Mouse (Mus musculus) right cerebral cortex, adult 18-20 months (tissue): ENCODE measurements at regions not wholly inside any gene's neighbourhood (a gene's known extent, or its start where the extent isn't known, plus 50 kb on each side); places are given as distances from the start of the nearest gene placed in this dataset.
A peak's percentile ranks its signal among the peaks of the same experiment; 100 is the strongest.

ENCODE experiments used
- DNase-seq: peaks from one replicate; pipeline ENCODE4 v3.0.0; 2022; ENCODE audit warnings: mixed read lengths

DNA sequence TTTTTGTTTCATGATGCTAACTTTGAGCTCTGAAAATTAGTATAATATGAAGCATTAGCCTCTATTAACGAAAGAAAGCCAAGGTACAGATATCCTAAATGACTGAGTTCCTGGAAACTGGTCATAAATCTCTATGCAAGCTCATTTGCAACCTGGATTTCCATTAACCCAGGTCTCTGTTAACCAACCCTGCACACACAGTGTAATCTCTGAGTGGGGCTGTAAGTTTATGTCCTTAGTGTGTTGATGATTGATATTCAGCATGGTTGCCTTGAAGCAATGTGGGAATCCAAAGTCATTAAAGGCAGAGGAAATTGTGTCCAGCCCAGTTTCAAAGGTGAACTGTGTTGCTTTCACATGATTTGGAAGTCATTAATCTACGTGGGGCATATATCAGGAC, 225.9 kb upstream of the Lcorl start:
- no peak for DNase-seq

DNA sequence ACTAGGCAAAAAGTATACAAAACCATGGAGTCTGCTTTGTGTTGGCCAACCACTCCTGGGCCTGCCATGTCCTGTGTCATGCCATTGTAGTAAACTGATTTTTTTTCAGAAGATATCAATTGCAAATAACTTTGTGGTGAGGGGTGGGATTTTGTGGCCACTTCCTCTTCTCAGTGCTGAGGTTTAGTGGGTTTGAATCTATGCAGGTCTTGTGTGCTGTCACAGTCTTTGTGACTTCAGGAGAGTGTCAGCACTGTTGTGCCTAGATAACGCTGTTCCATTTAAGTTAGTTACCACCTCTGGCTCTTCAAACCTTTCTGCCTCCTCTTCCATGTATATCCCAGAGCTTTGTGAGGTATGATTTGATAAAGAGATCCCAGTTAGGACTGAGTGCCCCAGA, 216.3 kb upstream of the Lcorl start:
- DNase-seq = no peak

DNA sequence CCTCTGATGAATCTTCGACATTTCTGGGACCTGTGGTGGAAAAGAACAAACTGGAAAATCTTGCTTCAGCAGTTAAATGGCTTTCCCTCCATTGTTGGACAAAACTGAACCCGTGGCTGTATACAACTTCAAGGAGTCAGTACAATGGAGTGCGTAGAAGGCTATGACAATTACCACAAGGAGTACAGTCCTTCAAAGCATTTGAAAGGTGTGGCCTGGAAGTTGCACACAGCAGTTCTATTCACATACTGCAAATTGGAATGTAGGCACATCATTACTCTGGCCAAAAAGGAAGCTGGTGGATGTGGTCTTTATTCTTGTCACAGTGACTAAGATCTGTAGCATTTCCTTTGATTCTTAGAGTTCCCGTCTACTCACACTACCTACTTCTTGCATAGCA, 215.7 kb upstream of the Lcorl start:
- no peak for DNase-seq

DNA sequence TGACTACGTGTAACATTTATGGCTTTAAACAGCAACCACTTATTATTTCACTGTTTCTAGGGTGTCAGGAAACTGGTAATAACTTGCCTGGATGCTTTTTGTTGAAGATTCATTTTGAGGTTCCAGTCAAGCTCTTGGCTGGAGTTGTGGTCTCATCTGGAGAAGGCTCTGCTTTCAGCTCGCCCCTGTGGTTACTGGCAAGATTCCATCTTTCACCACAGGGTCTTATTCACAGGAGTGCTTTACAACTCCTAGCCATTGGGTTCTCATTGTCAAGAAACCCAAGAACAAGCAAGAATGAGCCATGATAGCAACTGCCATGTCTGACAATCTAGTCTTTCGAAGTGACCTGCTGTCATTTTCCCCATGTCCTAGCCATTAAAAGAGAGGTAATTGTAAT, 202.5 kb upstream of the Lcorl start:
- DNase-seq = no peak

DNA sequence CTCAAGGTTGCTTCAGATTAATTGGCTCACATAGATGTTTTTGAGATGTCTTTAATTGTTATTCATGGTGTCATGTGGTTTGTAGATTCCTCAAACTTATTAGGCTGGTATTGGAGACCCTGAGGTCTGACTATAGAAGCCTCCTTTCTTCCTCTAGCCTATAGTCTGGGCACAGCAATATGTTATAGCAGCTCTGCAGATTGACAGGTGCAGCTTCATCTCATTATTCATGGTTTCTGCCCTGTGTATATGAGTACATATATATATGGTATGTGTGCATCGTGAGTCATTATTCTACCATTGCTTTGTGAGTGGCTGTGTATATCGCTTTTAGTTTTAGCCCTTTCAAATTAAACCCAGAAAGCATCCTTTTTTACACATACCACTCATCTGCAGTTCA, 197.4 kb upstream of the Lcorl start:
- DNase-seq = no peak

DNA sequence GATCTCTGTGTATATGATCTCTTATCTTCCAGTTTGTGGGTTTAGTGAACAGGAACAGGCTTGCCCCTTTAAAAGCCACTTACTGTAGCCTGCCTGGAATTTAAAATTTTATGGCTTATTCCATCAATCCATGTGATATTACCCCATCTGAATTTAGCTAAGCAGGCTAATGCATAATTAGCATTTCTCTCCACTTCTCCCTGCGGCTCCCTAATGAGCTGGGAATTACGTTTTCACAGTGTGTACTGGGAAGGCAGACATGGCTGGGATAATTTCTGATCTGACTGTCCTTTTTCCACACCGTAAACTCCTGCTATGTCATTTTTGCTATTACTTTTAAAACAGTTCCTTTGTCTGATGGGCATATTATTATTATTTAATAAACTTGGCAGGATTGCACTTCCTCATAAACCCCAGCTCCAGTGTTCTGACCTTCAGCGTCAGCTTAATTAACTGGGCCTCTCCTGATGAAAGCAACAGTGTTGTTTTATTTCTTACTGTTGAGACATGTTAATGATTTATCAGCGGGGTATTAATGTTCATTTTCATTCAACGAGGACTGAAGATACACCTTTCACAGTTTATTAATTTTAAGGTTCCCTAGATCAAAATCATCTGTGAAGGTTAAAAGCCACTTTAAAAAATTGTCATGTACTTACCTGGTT, 185.4 kb upstream of the Lcorl start:
- DNase-seq = no peak

DNA sequence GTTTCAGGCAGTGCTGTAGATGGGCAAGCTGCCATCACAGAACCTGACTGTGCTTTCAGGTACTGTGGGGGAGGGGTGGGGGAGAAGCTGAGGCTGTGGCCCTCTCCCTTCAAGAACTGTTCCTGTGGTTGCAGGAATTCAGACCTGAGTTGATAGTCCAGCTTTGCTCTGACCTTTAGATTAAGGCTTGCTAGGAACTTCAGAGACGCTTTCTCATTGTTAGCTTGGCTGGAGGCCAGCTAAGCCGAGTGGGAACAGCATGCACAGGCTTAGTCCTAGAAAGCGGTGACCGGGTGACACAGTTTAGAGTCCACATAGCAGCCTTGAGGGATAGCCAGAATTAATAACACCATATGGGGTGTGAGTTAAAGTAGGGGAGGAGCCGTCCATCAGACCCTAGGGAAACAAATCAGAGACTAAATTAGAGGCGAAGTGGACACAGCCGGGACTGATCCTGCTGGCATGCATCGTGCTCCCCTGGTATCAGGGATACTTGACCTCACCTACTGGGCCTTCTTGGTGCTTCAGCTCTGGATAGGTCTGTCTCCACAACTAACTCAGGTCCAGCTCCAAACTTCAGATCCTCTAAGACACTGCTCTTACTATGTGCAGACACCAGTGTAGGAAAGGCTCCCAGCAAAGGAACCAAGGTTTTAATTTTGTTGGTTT, 175.7 kb upstream of the Lcorl start:
- no peak for DNase-seq

DNA sequence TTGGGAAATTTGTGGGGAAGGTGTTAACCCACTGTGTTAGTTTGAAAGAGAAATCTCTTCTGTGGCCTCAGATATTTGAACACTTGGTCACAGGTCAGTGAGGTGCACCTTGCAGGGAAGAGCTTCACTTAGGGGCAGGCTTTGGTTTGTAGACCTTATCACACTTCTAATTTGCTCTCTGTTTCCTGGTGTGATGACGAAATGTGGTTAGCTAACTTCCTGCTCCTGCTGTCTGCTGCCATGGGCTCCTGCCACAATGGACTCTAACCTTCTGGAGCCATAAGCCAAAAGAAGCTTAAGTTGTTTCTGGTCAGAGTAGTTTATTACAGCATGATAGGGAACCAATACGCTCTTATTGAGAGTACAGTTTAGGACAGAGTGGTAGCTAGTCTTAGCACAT, 174.8 kb upstream of the Lcorl start:
- DNase-seq = no peak

DNA sequence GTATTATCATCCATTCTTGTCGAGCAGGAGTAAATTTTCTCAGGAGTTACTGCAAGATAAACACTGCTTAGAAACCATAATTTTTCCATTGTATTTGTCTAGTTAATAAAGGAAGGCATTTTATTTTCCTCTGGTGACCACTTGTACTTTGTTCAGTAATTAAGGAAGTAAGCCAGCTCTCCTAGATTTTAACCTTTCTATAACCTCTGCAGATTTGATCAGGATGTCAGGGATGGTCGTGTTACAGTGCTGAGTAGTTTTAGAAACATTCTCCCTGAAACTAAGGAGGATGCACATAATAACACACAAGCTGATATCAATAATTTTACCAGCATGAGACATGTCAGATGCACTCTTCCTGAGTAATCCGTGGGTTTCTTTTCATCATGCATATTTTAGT, 166.7 kb upstream of the Lcorl start:
- no peak for DNase-seq

DNA sequence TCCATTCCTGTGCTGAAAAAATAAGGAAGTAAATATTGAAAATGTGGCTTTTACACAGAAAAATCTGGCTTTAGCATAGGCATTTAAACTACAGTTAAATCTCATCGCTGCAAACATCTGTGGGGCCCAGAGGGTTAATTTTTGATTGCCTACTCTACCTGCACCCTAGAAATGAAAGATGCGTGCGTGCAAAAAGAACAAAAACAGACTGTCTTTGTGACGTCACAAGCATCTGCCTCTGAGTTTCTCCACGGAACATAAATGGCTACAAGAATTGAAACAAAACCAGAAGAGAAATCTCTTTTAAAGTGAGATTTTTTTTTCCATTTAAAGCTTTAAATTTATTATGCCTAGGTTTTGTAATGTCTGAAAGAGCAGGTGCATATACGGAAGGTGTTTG, 166.0 kb upstream of the Lcorl start:
- no peak for DNase-seq

DNA sequence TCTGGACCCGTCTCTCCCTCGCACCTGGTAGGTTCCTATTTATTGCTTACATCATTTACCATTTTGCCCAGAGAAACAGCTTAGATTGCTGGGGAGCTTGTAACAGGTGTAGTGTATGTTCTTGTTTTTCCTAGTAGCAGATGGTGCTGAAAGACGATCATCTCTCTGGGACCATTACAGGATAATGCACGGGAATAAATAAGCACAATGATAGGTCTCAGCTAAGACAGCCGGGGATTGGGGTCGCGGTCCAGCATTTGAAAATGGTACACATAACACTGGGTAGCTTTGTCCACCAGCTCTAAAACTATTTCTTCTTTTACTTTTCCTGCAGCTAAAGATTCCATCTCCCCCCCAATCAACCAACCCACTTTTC, 164.6 kb upstream of the Lcorl start:
- DNase-seq = no peak

DNA sequence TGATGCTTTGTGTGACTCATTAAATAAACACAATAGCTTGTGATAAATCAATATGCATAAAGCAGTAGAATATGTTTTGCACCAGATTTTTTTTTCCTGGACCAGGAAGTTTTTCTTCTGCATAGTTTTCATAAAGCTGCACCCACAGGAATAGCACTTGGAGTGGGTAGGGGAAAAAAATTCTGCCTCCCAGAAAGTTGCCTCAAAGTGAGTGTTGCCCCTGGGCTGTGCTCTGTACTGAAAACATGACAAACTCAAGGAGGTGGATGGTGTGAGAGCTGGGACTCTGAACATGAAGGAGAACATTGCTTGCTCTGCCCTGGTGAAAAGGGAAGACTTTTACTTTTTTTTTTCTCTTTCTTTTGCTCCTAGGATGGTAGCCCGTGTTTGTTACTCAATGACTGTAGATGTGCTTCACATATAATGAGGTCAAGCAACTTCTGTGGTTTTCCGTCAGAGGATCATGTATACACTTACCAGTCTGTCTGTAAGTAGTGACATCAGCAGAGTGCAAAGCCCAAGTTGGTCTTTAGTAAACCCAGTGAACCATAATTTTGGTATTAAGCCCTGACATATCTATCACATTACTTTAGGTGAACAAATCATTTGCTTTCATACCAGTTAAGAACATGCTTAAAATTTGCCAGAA, 164.1 kb upstream of the Lcorl start:
- DNase-seq = no peak

DNA sequence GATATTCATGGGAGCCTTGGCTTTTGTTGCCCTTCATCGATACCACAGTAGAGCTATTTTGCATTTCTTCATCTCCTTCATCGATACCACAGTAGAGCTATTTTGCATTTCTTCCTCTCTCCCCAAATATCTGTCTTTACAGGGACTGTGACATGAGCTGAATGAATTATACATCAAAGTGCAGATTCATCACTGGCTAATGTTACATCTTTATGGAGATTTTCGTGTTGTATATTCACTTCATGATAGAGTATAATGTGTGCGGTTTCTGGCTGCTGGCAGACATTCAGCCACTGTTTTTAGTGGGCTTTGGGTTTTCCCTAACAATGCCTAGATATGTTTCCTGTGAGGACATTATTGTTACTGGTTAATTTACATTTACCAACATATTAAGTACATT, 162.8 kb upstream of the Lcorl start:
- DNase-seq = no peak

DNA sequence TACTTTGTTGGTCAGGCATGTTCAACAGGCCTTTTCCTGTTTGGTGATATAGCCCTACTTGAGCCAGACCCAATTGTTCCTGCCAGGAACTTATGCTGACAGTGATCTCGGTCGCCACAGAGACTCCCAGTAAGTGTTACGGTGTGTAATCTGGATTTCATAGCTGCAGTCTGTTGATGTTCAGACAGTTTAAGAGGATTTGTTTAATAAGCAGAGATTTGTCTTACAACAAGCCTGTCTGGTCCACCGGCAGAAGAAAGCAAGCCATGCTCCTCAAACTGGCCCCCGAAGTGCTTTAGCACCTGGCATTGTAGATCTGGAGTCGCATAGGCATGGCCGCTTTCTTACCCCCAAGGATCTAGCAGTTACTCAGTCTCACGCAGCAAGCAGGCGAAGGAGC, 150.0 kb upstream of the Lcorl start:
- no peak for DNase-seq

DNA sequence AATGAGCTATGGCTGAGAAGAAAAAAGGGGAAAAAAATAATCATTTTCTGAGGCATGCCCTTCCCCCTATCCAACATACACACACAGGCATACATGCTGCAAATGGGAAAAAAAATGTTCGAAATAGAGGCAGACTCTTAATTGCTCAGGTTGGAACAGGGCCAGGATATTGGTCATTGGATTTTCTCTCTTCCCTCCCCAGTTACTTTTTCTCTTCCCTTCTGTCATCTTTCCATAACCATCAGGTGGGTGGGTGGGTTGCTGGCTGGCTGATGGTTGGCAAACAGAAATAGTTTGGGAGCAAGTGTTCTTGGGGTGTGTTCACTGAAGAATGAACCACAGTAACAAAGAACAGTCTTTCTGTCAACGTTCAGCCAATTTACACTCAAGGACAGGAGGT, 149.3 kb upstream of the Lcorl start:
- peak; percentile 8 for DNase-seq

DNA sequence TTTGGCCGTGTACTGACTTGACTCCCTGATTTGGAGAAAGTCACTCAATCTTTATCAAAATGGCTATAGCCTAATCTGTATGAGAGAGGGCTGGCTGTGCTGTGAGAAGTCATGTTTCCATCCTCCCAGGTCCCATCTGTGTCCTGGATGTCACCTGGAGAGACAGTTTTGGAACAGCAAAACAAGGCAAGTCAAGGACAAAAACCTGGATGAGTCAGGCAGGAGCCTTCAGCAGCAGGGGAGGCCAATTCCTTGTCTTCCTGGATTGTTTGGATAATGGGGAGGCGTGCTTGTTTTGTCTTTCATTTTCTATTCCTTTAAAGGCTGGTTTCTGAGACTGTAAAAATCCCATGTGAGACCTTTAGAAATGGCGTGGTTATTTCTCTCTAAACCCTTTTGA, 148.8 kb upstream of the Lcorl start:
- DNase-seq = no peak

DNA sequence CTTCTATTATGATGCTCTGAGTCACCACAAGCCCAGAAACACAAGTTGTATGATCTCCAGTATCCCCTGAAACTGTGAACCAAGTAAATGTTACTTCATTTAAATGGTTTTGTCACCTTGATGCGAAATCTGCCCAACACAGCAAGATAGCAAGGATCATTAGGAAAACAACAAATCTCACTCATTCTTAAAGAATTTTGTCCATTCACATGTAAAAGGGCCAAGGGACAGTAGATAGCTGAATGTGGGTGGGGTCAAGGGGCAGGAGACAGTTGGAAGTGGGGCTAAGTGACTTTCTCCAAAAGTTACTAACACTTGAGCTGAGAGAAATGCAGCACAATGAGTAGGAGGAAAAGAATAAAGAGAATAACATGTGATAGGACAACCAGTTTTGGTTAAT, 148.2 kb upstream of the Lcorl start:
- DNase-seq = no peak

DNA sequence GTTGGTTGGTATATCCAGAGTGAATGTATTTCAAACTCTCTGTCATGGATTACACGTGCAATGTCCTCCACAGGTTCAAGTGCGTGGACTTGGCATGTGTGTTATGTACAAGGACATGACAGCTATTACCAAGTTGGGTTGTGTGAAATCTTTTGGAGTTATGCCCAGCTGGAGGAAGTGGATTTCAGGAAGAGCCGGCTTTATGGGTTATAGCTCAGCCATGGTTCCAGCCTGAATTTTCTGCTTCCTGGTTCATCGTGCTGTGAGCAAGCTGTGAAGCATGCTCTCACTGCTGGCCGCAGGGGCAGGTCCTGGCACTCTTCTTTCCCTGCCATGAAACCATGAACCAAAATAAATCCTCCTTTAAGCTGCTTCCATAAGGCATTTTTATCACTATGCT, 144.6 kb upstream of the Lcorl start:
- no peak for DNase-seq

DNA sequence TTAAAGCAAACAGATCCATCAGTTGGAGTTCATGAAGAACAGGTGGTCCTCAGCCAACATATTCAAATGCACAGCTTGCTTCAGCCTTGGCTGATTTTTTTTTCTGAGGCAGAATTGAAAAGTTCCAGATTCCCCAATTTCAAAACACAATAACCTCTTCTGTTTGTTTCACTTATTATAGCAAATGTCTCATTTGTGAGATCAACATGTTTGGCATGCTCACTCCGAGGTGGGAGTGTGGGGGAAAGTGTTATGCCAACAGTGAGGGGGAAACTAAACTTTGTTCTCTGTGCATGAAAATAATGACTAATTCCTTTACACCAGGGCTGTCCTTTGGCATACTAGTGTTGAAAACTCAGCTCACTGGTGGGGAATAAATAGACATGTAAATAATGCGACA, 100.4 kb upstream of the Lcorl start:
- DNase-seq = peak; percentile 4

DNA sequence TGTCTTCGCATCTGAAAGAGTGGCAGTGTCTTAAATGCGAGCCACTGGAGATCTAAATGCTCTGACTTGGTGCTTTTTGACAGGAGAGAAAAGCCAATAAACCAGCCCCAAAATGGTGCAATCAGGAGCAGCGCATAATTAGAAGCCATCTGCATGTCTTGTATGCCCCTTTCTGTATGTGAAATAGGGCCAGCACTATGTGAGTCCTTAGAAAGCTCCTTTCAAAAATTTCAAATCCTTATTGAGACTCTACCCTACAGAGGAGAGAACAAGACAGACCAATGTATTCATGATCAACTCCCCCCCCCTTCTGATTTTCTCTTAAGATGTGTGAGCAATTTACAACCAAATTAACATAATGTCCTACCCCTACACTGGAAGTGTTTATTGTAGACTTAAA, 86.6 kb upstream of the Lcorl start:
- no peak for DNase-seq

DNA sequence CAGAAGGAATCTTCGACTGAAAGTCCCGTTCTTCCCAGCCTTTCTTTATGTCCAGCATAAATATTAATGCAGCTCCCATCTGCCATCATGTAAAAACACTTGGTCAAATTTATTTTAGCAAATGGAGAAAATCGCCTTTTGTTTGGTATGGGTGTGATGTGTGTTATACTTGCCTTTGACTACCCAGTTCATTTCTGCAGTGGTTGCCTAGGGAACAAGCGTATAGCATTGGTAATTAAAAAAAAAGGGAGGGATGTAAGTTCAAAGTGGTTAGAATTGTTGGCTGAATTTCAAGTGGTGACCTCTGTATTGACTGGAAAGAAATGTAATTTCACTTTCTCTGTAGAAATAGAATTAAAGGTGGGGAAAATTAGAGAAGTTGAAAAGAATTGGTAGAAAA, 75.6 kb upstream of the Lcorl start:
- DNase-seq = no peak

DNA sequence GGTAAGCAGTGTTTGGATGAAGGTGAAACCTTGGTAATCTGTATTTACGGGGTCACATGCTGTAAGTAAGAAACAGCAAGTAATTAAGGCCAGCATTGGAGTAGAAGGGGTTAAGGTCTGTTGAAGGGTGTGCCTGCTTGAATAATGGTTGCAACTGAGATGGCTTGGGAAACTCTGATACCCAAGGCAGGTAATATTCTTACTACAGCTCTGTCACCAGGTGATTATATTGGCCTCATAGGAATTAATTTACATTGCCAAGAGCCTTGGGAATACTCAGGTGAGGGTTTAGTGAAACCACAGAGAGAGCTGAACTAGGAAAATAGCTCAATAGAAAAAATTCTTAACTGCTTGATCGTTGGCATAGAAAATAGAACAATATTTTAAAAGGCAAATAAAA, 73.8 kb upstream of the Lcorl start:
- DNase-seq = no peak

DNA sequence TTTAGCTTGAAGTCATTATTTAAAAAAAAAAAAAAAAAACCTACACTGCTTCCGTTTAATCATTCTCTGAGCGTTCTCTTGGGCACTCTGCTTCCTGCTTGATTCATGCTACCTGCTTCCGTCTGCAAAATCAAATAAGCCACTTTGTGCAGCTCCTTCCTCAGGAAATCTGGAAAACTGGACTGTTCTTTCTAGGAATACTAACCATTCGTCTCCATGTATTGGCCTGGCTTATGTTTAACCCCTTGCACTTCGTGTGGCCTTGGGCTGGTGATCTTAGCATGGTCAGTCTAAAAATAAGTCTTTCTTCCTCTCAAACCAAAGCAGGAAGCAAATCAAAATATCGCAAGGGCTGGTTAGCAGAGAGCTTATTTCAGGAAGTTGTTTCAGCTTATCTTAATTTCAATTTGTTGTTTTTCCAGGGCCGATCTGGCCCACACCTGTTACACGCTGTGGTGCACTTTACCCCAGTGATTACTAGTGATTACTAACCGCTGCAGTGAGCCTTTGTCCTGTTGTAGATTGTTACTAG, 68.5 kb upstream of the Lcorl start:
- DNase-seq = no peak

DNA sequence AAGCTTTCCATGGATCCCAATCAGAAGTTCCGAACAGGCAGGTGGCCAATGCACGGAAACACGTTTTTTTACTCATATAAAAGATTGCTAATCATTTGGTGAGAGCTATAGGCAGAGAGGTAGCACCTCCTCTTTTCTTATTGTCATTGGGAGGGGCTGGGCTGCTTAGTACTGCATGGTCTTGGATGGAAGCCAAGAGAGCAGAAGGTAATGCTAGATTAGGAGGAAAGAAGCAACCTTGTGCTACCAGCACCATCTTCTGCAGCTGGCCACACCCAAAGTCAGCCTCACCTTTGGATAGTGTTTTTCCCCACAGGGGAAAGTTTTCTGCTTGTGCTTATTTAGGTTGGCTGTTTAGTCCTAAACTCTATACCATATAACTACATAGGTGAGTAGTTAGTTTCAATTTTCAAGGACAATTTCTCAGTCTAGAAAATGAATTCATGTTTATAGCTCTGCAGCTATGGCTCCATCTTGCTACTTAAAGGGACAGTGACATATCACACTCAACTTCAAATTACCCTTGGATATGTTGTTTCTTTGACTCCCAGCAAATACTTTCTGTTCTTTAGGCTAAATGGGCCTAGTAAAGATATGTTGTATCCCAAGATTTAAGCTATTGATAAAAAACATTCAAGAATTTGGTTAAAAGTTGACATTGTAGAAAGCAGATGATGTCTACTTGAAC, 66.6 kb upstream of the Lcorl start:
- no peak for DNase-seq
